Mouse (Mus musculus) cerebellum, adult 11 months (tissue): ENCODE data around the gene Vmn1r175.
"Not testable (repeated sequence)": the region's sequence is repeated elsewhere in the genome, so short reads cannot be mapped to it uniquely, and the experiment has no call there.

Source experiments
- DNase-seq: peaks from one replicate; pipeline ENCODE4 v3.0.0; 2022

Gene Vmn1r175

DNA sequence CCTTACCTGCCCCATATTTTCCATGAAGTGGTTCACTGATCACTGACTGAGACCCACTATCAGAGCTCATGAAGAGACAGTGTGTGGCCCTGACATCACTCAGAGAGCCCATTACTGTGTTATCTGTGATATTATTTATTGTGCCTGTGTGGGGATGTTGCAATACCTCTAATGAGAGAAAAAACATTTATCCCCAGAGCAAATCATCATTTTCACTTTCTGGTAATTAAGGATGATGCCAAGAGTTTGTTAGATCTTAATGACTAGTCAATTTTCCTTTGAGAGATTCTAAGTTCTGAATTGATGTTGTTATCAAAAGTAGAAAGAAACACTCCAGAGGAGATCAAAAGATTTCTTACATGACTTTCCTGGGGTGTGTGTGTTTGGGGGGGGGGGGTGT, at the start of gene Vmn1r175:
Vmn1r175 (minus strand) TSS at position 101 of the 400 bp plus-strand sequence.
- DNase-seq, result not testable (repeated sequence)

- not testable (repeated sequence) for DNase-seq
Measured at GRCm38 (mm10) chr7:23837272-23837671, 26.8 kb upstream of the Vmn1r175 start, which contains the start of gene Vmn1r176. Vmn1r176 (minus strand) TSS chr7:23837372.

GRCm38 (mm10) chr7:23784526-23784925, 25.9 kb downstream of the Vmn1r175 start:
- no peak for DNase-seq
